Mouse (Mus musculus) kidney, adult 2 months (tissue): ENCODE measurements around the gene Zfp26.

Experiments
- CTCF ChIP-seq: fragments of 200-500 bp; conservative IDR thresholded peaks from 2 replicates; pipeline ENCODE4 v1.5.1; 2011; ENCODE audit warnings: low read depth, mild to moderate bottlenecking, control low read depth, low read length, moderate library complexity, mixed read lengths; ENCODE audit not compliant: insufficient read depth, insufficient read length
- POLR2A ChIP-seq: fragments of 200-500 bp; IDR thresholded peaks from one replicate; pipeline ENCODE4 v1.6.1; 2011; ENCODE audit warnings: low read depth, low read length, control low read depth

GRCm38 (mm10) chr9:20479396-20479795 lies 19.4 kb upstream of the Zfp26 start:
- no peak for TF ChIP-seq CTCF
- TF ChIP-seq POLR2A: no peak
